Mouse (Mus musculus) lung, embryonic 15.5 days (tissue): ENCODE measurements around the gene Glis3. TPM values are rescaled to one million over a fixed set of nuclear protein-coding genes. Genes with fewer than 3 reads are reported as not detected.

Source experiments
- ATAC-seq: fragments of 200-750 bp; cut with Nextera tagmentation; 2 replicates; pipeline ENCODE4 v1.8.0; 2017; ENCODE audit warnings: moderate number of reproducible peaks, borderline replicate concordance; ENCODE audit not compliant: low FRiP score, low TSS enrichment; ENCODE audit errors: extremely low read depth
- H3K27ac ChIP-seq: fragments of 300-500 bp; sonication (generic); 2 replicates; pipeline ENCODE4 v1.5.1; 2015; ENCODE audit warnings: moderate library complexity, mild to moderate bottlenecking, inconsistent platforms
- H3K27me3 ChIP-seq: fragments of 300-500 bp; sonication (generic); 2 replicates; pipeline ENCODE4 v1.6.1; 2015; ENCODE audit warnings: inconsistent platforms
- H3K36me3 ChIP-seq: fragments of 300-500 bp; sonication (generic); 2 replicates; pipeline ENCODE4 v1.6.1; 2015; ENCODE audit warnings: inconsistent platforms
- H3K4me1 ChIP-seq: fragments of 300-500 bp; sonication (generic); 2 replicates; pipeline ENCODE4 v1.6.1; 2015; ENCODE audit warnings: inconsistent platforms
- H3K4me2 ChIP-seq: fragments of 300-500 bp; sonication (generic); 2 replicates; pipeline ENCODE4 v1.6.1; 2015; ENCODE audit warnings: inconsistent platforms, mild to moderate bottlenecking, moderate library complexity
- H3K4me3 ChIP-seq: fragments of 300-500 bp; sonication (generic); 2 replicates; pipeline ENCODE4 v1.5.1; 2015; ENCODE audit warnings: mild to moderate bottlenecking, inconsistent platforms
- H3K9ac ChIP-seq: fragments of 300-500 bp; sonication (generic); 2 replicates; pipeline ENCODE4 v1.6.1; 2015; ENCODE audit warnings: inconsistent platforms
- H3K9me3 ChIP-seq: fragments of 300-500 bp; sonication (generic); 2 replicates; pipeline ENCODE4 v1.6.1; 2016; ENCODE audit warnings: inconsistent platforms
- WGBS: fragments of 180-500 bp; shearing (Covaris S2); methylation state at CpG from one replicate; pipeline ENCODE4 v1.1.7; 2015; 5-methylcytosine and 5-hydroxymethylcytosine counted together
- polyA plus RNA-seq: library from polyadenylated mRNA; unstranded; fragments of >200 nt; fragmentation: Nextera tagmentation; extraction: Ambion mirVana; gene quantifications from 2 replicates; pipeline ENCODE4 v1.2.1, GENCODE M21; 2015

The Glis3 gene
- polyA plus RNA-seq, 1 experiment from 2014 or later, result 4.5 TPM

DNA sequence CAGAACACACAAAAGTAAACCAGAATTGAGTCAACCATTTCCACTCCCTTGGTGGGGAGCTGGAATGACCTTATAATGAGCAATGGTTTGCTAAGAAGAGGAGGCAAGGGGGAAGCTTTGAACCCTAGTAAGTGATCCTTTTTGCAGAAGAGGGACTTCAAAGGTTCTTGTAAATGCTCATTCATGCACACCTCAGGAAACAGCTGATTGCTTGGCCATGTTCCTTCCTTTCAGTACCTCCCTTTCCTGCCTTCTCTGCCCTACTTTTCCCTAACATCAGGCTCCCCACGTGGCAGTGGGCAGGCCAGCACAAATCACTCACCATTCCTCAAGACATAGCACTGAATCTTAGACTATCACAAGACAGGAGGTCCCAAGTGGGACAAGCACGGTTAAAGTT lies 392.4 kb downstream of the Glis3 start:
- no peaks in the 10 kb centered on the region for H3K9me3 ChIP-seq
- no peak overlapping the region for H3K4me3 ChIP-seq
- H3K9ac ChIP-seq, result no peak overlapping the region
- WGBS, result 29% methylated on average over 2 of the region's 2 CpGs
- no peaks in the 10 kb centered on the region for H3K36me3 ChIP-seq
- H3K27me3 ChIP-seq, result no peaks in the 10 kb centered on the region
- no peak for ATAC-seq
- H3K27ac ChIP-seq, result no peak overlapping the region
- H3K4me2 ChIP-seq, result no peak overlapping the region
- H3K4me1 ChIP-seq, result no peaks in the 10 kb centered on the region

DNA sequence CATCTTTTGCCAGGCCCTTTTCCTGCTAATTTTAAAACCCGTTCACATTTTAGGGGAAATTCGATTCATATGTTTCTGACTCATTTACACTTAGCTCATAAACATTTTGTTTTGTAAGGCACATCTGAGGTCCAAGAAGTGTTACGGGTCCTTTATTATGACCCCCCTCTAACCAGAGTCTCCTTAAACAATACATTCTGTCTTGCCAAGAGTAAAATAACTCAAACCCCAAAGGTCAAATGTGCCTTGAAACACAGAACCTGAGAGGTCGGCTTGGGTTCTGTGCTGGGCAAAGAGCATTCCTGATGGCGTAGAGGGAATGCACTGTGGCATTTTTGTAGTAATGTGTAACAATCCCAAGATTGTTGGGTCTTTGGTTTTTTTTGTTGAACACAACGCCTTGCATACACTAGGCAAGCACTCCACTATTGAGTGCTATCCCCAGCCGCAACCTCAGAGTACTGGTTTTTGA lies 395.7 kb downstream of the Glis3 start:
- Histone ChIP-seq H3K36me3 (no peaks in the 10 kb centered on the region), H3K9me3 (no peaks in the 10 kb centered on the region), H3K4me2 (no peak overlapping the region), H3K9ac (no peak overlapping the region), H3K4me3 (no peak overlapping the region), H3K27me3 (no peaks in the 10 kb centered on the region), H3K27ac (no peak overlapping the region), H3K4me1 (no peaks in the 10 kb centered on the region)
- ATAC-seq, result no peak
- WGBS, result 80% methylated on average over 7 of the region's 7 CpGs

DNA sequence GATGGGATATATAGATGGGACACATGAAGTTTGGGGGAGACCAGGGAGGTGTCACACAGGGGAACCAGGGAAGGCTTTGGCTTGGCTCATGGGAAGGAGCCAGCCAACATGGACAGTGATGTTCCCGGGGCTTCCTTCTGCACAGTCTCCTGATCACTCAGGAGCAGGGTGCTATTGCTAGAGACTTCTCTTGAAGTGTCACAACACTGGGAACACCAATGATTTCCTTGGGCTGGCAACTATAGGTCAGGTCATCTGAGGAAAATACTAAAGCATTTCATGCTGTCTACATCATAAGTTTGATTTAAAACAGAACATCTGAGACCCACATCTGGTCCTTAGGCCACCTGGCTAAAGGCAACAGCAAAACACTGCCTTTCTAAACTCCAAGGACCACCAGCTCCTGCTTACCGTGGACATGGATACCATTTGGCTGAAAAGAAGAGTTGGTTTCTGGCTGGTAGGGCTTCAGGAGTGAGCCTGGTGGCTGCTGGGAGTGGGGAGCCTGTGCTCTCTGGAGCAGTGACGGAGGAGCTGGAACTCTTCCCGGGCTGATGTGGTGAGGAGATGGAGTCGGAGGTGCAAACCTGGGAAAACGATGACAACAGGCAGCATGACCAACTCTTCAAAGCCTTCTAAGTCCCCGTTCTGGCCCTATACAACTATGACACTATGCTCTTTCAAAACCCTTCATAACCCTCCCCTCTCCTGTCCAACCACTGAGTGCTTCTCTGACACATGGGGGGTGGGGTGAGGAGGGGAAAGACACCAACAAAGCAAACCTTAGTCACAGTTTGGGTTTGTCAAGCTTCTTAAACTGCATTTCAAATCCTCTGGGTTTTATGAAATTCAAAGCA lies 396.4 kb downstream of the Glis3 start:
- H3K4me3 ChIP-seq, result no peak overlapping the region
- no peak overlapping the region for H3K4me2 ChIP-seq
- H3K27ac ChIP-seq, result no peak overlapping the region
- 85% methylated on average over 7 of the region's 7 CpGs for WGBS
- H3K27me3 ChIP-seq, result no peaks in the 10 kb centered on the region
- no peaks in the 10 kb centered on the region for H3K36me3 ChIP-seq
- no peaks in the 10 kb centered on the region for H3K9me3 ChIP-seq
- no peak overlapping the region for H3K9ac ChIP-seq
- H3K4me1 ChIP-seq, result no peaks in the 10 kb centered on the region
- ATAC-seq, result no peak

DNA sequence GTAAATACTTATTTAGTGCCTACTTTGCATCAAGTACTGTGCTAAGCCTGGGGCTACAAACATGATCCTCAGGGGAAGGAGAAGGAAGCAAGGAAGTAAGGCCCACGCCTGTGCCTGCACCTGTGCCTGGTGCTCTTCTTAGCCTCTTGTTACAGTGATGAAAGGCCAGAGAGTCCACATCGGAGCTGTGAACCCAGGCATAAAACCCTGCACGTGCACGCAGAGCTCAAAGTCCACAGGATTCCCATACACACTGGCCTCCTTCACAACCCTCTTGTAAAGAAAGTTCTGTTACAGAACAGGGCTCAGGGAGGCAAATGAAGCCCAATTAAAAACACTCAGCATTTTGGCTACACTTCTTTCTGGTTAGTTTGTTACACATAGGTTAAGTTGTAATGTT lies 398.5 kb downstream of the Glis3 start:
- ATAC-seq, result no peak
- 72% methylated on average over 4 of the region's 4 CpGs for WGBS
- Histone ChIP-seq H3K4me1 (no peaks in the 10 kb centered on the region), H3K9ac (no peak overlapping the region), H3K4me3 (no peak overlapping the region), H3K4me2 (no peak overlapping the region), H3K36me3 (no peaks in the 10 kb centered on the region), H3K27me3 (no peaks in the 10 kb centered on the region), H3K27ac (no peak overlapping the region), H3K9me3 (no peaks in the 10 kb centered on the region)

DNA sequence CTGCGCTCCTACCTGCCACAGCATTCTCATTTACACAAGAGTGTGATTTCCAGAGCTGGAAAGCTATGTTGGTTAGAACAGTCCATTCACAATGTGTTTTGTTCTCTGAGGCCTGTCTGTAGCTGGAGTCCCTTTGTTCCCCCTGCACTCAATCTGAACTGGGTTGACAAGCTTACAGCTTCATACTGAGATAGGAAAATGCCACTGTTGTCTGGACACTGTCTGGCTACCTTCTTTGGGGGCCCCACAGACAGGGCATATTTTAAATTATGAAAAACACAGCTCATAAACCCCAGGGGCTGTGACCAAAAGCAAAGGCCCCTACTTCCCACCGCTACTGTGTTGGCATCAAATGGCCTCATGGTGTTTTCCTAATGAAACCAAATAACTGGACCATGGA lies 402.8 kb downstream of the Glis3 start:
- Histone ChIP-seq H3K4me3 (no peak overlapping the region), H3K36me3 (no peaks in the 10 kb centered on the region), H3K9me3 (no peaks in the 10 kb centered on the region), H3K27ac (no peak overlapping the region), H3K27me3 (no peaks in the 10 kb centered on the region), H3K9ac (no peak overlapping the region), H3K4me2 (no peak overlapping the region), H3K4me1 (no peaks in the 10 kb centered on the region)
- no peak for ATAC-seq
- 89% methylated on average over 2 of the region's 2 CpGs for WGBS

DNA sequence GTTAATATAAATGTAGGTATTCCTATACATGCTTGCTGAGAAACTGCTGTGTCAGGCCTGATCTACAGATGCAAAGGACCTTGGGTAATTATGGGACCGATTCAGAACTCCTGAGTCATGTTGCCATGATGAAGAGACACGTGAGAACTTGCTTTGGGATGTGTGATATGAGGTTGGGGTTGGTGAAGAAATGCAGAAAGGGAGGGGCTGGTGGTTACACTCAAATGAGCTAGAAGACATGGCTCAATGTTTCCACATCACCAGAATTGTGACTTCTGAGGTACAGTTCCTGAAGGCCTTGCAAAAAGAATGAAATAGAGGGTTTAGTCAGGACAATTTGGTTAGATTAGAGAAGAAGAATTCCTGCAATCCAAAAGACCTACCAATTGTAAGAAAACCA lies 405.4 kb downstream of the Glis3 start:
- Histone ChIP-seq H3K4me1 (no peaks in the 10 kb centered on the region), H3K4me3 (no peak overlapping the region), H3K27me3 (no peaks in the 10 kb centered on the region; the same call in 1 of the 2 replicates), H3K36me3 (no peaks in the 10 kb centered on the region), H3K9ac (no peak overlapping the region), H3K27ac (no peak overlapping the region), H3K9me3 (no peaks in the 10 kb centered on the region), H3K4me2 (no peak overlapping the region)
- 75% methylated on average over 2 of the region's 2 CpGs for WGBS
- no peak for ATAC-seq

DNA sequence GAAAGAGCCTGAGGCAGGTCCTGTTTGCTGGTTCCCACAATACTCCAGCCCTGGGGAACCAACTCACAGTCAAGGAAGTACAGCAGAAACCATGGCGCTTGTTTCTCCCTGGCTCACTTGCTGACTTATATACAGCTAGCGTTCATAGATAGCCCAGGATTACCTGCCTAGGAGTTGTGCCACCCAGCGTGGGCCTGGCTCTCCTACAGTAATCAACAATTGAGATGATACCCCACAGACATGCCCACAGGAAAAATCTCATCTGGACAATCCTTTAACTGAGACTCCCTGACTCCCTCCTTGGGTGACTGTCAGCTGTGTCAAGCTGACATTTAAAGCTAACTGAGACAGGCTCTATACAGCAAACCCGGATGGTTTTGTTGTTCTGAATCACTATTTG lies 405.9 kb downstream of the Glis3 start:
- Histone ChIP-seq H3K27me3 (peaks cover 3% of the 10 kb centered on the region; the same call in 1 of the 2 replicates), H3K27ac (no peak overlapping the region), H3K4me2 (no peak overlapping the region), H3K4me3 (no peak overlapping the region), H3K9me3 (no peaks in the 10 kb centered on the region), H3K36me3 (no peaks in the 10 kb centered on the region), H3K9ac (no peak overlapping the region), H3K4me1 (no peaks in the 10 kb centered on the region)
- 75% methylated on average over 4 of the region's 4 CpGs for WGBS
- no peak for ATAC-seq

DNA sequence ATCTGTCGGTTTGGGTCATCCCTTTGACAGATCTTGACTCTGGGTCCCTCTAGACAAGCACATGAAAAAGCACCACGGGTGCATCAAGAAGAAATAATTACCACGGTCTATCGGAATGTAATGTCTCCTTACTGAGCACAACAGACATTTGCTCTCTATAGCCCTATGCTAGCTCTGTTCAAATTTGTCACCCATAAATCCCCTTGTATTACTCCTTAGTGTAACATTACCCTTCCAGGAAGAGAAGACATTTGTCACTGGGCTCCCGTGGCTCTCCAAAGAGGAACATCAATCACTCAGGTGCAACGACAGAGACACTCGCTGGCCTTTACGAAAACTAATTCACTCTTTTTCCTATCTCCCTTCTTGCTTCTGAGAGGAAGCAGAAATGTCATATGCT lies 413.0 kb downstream of the Glis3 start:
- peaks cover 3% of the 10 kb centered on the region; the same call in 1 of the 2 replicates for H3K27me3 ChIP-seq
- no peak for ATAC-seq
- no peak overlapping the region for H3K4me3 ChIP-seq
- WGBS, result 63% methylated on average over 8 of the region's 8 CpGs
- H3K4me1 ChIP-seq, result no peaks in the 10 kb centered on the region
- H3K36me3 ChIP-seq, result no peaks in the 10 kb centered on the region
- no peaks in the 10 kb centered on the region for H3K9me3 ChIP-seq
- H3K27ac ChIP-seq, result no peak overlapping the region
- H3K4me2 ChIP-seq, result no peak overlapping the region
- no peak overlapping the region for H3K9ac ChIP-seq

DNA sequence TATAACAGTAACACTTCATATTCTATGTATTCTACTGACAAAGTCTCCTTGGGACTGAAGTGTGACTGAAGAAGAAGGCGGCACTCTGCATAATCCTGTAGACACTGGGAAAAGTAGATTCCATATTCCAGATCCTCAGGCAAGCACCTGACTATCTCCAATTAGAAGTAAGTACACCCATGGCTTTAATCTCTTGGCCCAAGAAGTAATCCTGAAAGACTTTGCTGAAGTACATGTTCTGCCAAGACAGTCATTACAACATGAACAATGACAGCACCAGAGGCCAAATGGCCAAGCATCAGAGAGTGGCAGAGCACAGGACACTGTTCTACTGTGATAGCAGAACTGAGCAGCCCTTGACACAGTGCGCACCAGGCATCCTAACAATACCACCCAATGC lies 414.1 kb downstream of the Glis3 start:
- no peaks in the 10 kb centered on the region for H3K9me3 ChIP-seq
- H3K4me3 ChIP-seq, result no peak overlapping the region
- H3K9ac ChIP-seq, result no peak overlapping the region
- 81% methylated on average over 2 of the region's 2 CpGs for WGBS
- peaks cover 3% of the 10 kb centered on the region; the same call in 1 of the 2 replicates for H3K27me3 ChIP-seq
- no peaks in the 10 kb centered on the region for H3K4me1 ChIP-seq
- ATAC-seq, result no peak
- H3K36me3 ChIP-seq, result no peaks in the 10 kb centered on the region
- H3K27ac ChIP-seq, result no peak overlapping the region
- no peak overlapping the region for H3K4me2 ChIP-seq

DNA sequence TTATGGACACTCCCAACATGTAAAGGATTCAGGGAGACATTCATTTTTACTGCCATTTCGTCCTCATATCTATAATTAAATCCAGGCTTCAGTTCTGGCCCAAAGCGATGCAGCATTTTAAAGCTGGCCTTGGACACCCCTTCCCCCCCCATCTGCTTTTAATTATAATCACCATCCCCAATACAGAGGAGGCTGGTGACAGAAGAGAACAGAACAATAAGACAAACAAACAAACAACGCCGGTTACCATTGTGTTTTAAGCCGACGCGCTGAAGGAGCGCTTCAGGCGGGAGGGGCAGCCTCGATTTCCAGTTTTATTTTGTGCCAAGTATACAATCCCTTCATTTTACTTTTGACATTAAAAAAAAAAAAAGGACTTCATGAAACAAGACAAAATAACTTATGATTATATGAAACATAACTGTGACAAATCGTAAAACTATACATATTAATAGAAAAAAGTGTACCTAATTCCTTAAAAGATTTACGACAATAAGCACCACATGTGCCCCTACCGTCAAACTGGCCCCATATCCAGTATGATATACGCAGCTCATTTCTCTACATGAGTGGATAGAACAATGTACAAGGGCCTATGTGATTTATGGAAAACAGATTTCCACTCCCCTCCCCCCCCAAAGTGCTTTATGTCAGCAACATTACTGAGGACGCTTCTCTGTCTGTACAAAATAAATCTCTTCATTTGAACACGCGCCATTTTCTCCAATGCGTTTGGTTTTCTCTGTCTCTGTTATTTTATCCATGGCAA lies 420.8 kb downstream of the Glis3 start:
- Histone ChIP-seq H3K9me3 (no peaks in the 10 kb centered on the region), H3K4me3 (no peak overlapping the region), H3K27ac (no peak overlapping the region), H3K9ac (no peak overlapping the region), H3K36me3 (no peaks in the 10 kb centered on the region), H3K4me1 (no peaks in the 10 kb centered on the region), H3K27me3 (no peaks in the 10 kb centered on the region), H3K4me2 (no peak overlapping the region)
- no peak for ATAC-seq
- WGBS, result 86% methylated on average over 18 of the region's 18 CpGs

DNA sequence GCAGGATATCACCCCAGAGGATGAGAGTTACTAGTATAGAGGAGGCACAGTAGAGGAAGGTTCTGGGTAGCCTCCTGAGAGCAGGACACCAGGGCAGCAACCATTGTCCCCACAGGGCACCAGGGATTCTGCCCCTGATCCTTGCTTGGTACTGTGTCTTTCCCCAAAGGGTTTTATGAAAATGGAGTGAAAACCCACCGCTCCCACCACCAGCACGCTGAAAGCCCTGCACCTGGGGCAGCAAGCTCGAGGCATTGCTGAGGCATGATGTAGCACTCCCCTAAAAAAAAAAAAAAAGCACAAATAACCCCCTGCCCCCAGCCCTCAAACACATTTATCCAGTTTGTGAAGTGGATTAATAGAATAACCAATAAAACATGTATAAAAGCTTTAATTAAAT lies 421.4 kb downstream of the Glis3 start:
- Histone ChIP-seq H3K9me3 (no peaks in the 10 kb centered on the region), H3K27ac (no peak overlapping the region), H3K4me3 (no peak overlapping the region), H3K4me2 (no peak overlapping the region), H3K36me3 (no peaks in the 10 kb centered on the region), H3K27me3 (no peaks in the 10 kb centered on the region), H3K9ac (no peak overlapping the region), H3K4me1 (no peaks in the 10 kb centered on the region)
- no peak for ATAC-seq
- 78% methylated on average over 3 of the region's 3 CpGs for WGBS

DNA sequence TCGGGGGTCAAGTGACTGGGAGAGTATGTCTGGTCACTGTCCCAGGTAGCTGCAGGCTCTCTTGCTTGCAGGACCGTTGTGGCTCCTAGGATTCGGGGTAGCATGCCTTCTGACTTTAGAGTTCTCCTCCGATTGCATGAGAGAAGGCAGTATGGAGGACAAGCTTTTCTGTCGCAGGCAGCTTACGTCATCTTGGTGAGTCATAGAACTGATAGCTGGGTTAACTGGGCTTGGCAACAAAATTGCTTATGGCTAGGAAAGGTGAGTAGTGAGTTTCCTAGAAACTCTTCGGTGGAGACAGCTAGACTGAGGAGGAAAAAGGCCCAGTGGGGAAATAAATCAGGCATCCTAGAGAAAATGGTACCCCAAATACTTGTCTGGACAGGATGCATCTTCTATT lies 432.5 kb downstream of the Glis3 start:
- H3K9me3 ChIP-seq, result no peaks in the 10 kb centered on the region
- no peak overlapping the region for H3K4me2 ChIP-seq
- H3K36me3 ChIP-seq, result no peaks in the 10 kb centered on the region
- no peaks in the 10 kb centered on the region for H3K27me3 ChIP-seq
- H3K9ac ChIP-seq, result no peak overlapping the region
- no peak overlapping the region for H3K27ac ChIP-seq
- no peaks in the 10 kb centered on the region for H3K4me1 ChIP-seq
- H3K4me3 ChIP-seq, result no peak overlapping the region
- 86% methylated on average over 7 of the region's 7 CpGs for WGBS
- ATAC-seq, result no peak
